Mouse (Mus musculus) CH12.LX (cell line): ENCODE results near the gene Itih4.

Experiments used
- CTCF ChIP-seq, 2 experiments: IDR thresholded peaks in 1 of 2; conservative IDR thresholded peaks in 1 of 2; 2 replicates each; pipeline ENCODE4 v1.5.1; 2011 to 2012; ENCODE audit warnings: low read depth in 2 of 2, low read length in 2 of 2, improper control_type of control experiment in 1 of 2, inconsistent platforms in 1 of 2, mild to moderate bottlenecking in 1 of 2, moderate library complexity in 1 of 2
- E2F4 ChIP-seq: IDR thresholded peaks from 2 replicates; pipeline ENCODE4 v1.6.1; 2011; ENCODE audit warnings: low read depth, low read length, improper control_type of control experiment; ENCODE audit not compliant: insufficient replicate concordance
- EP300 ChIP-seq: IDR thresholded peaks from 2 replicates; pipeline ENCODE4 v1.6.1; 2011; ENCODE audit warnings: low read length, improper control_type of control experiment
- GABPA ChIP-seq: IDR thresholded peaks from 2 replicates; pipeline ENCODE4 v1.6.1; 2012; ENCODE audit warnings: low read depth, low read length, improper control_type of control experiment, inconsistent platforms; ENCODE audit not compliant: insufficient replicate concordance
- JUN ChIP-seq: IDR thresholded peaks from 2 replicates; pipeline ENCODE4 v1.6.1; 2011; ENCODE audit warnings: low read depth, mild to moderate bottlenecking, low read length, improper control_type of control experiment, moderate library complexity; ENCODE audit not compliant: insufficient read depth
- JUND ChIP-seq: conservative IDR thresholded peaks from 2 replicates; pipeline ENCODE4 v1.6.1; 2011; ENCODE audit warnings: low read depth, low read length, improper control_type of control experiment
- MXI1 ChIP-seq: IDR thresholded peaks from 2 replicates; pipeline ENCODE4 v1.6.1; 2011; ENCODE audit warnings: mild to moderate bottlenecking, low read depth, low read length, improper control_type of control experiment
- PAX5 ChIP-seq: IDR thresholded peaks from 2 replicates; pipeline ENCODE4 v1.6.1; 2012; ENCODE audit warnings: low read length, inconsistent platforms, mixed read lengths
- POLR2A ChIP-seq: IDR thresholded peaks from 2 replicates; pipeline ENCODE4 v1.6.1; 2011; ENCODE audit warnings: low read depth, mild to moderate bottlenecking, improper control_type of control experiment, low read length
- RAD21 ChIP-seq: IDR thresholded peaks from 2 replicates; pipeline ENCODE4 v1.6.1; 2011; ENCODE audit warnings: low read depth, mild to moderate bottlenecking, low read length, improper control_type of control experiment, moderate library complexity
- TCF12 ChIP-seq: IDR thresholded peaks from 2 replicates; pipeline ENCODE4 v1.6.1; 2014; ENCODE audit warnings: low read depth, mild to moderate bottlenecking, inconsistent platforms, low read length, improper control_type of control experiment
- USF1 ChIP-seq: IDR thresholded peaks from 2 replicates; pipeline ENCODE4 v1.6.1; 2014; ENCODE audit warnings: low read depth, mild to moderate bottlenecking, inconsistent platforms, low read length, improper control_type of control experiment
- ZC3H11A ChIP-seq: IDR thresholded peaks from 2 replicates; pipeline ENCODE4 v1.6.1; 2012; ENCODE audit warnings: low read depth, mild to moderate bottlenecking, inconsistent platforms, low read length, improper control_type of control experiment
- ZMIZ1 ChIP-seq: IDR thresholded peaks from 2 replicates; pipeline ENCODE4 v1.6.1; 2012; ENCODE audit warnings: low read depth, mild to moderate bottlenecking, inconsistent platforms, low read length, improper control_type of control experiment

GRCm38 (mm10) chr14:30904307-30904706 is 18.0 kb downstream of the Itih4 start:
- TF ChIP-seq CTCF (conservative IDR thresholded peaks at IDR 0.05 in 1 of 2, IDR thresholded peaks at IDR 0.05 in 1 of 2; ENCODE audit: low read depth in 2 of 2, low read length in 2 of 2): no peak
- no peak for TF ChIP-seq USF1
- TF ChIP-seq POLR2A: no peak
- no peak for TF ChIP-seq PAX5
- no peak for TF ChIP-seq EP300
- no peak for TF ChIP-seq ZC3H11A
- TF ChIP-seq RAD21: no peak
- no peak for TF ChIP-seq GABPA
- no peak for TF ChIP-seq JUND
- TF ChIP-seq E2F4: no peak
- TF ChIP-seq JUN: no peak
- TF ChIP-seq TCF12: no peak
- no peak for TF ChIP-seq ZMIZ1
- TF ChIP-seq MXI1: no peak
